In genomic region chr5:134491712-134492417, GRCm38 (mm10) we compare ENCODE assay signal across 8 mouse cellular contexts. TPM values are rescaled to one million over a fixed set of nuclear protein-coding genes. Genes with fewer than 3 reads are reported as not detected.
DNase-seq lines count a peak whose midpoint lies in the region; ATAC-seq and TF ChIP-seq lines count a peak whose summit lies in the region.

No protein-coding gene starts in this region.

- H3K27ac ChIP-seq in forebrain, embryonic 10.5 days = no peak overlapping the region
- H3K27ac ChIP-seq in heart, embryonic 15.5 days = no peak overlapping the region
- no peak overlapping the region for H3K27ac ChIP-seq in liver, embryonic 14.5 days
- H3K27ac ChIP-seq in neural tube, embryonic 14.5 days (ENCODE audit: low read depth, low read length) = peak overlapping the region; percentile 22; the same call in 1 of the 2 replicates
- H3K27ac ChIP-seq in testis, adult 2 months (ENCODE audit: control insufficient read depth, insufficient read depth, low read depth, low read length) = no peak overlapping the region

- 31% methylated on average over 18 of the region's 18 CpGs for WGBS in forebrain, embryonic 10.5 days
- WGBS in heart, embryonic 15.5 days = 26% methylated on average over 18 of the region's 18 CpGs
- WGBS in liver, embryonic 14.5 days (ENCODE audit: insufficient replicate concordance) = 27% methylated on average over 18 of the region's 18 CpGs
- WGBS in neural tube, embryonic 14.5 days = 26% methylated on average over 18 of the region's 18 CpGs

- H3K4me2 ChIP-seq in heart, embryonic 15.5 days = no peak overlapping the region; the same call in 1 of the 2 replicates
- no peak overlapping the region for H3K4me2 ChIP-seq in liver, embryonic 14.5 days (ENCODE audit: low read depth)
- no peak overlapping the region for H3K4me2 ChIP-seq in neural tube, embryonic 14.5 days (ENCODE audit: low read depth, low read length)

- no peak overlapping the region for H3K4me3 ChIP-seq in forebrain, embryonic 10.5 days
- H3K4me3 ChIP-seq in heart, embryonic 15.5 days = no peak overlapping the region
- H3K4me3 ChIP-seq in liver, embryonic 14.5 days (ENCODE audit: insufficient read depth in 1 of 2, low read depth in 2 of 2, low read length in 2 of 2) = no peak overlapping the region
- H3K4me3 ChIP-seq in neural tube, embryonic 14.5 days (ENCODE audit: low read depth, low read length) = no peak overlapping the region
- no peak overlapping the region for H3K4me3 ChIP-seq in testis, adult 2 months (ENCODE audit: control insufficient read depth, low read depth, low read length)

- no peaks in the 10 kb centered on the region for H3K27me3 ChIP-seq in forebrain, embryonic 10.5 days (ENCODE audit: poor library complexity, severe bottlenecking)
- no peaks in the 10 kb centered on the region for H3K27me3 ChIP-seq in heart, embryonic 15.5 days
- no peaks in the 10 kb centered on the region for H3K27me3 ChIP-seq in liver, embryonic 14.5 days (ENCODE audit: control insufficient read depth, insufficient read depth, low read length)
- H3K27me3 ChIP-seq in neural tube, embryonic 14.5 days (ENCODE audit: control insufficient read depth, insufficient read depth, low read length) = no peaks in the 10 kb centered on the region
- H3K27me3 ChIP-seq in testis, adult 2 months (ENCODE audit: control insufficient read depth, insufficient read depth, low read length) = no peaks in the 10 kb centered on the region

- no peak for TF ChIP-seq POLR2A in testis, adult 2 months (IDR thresholded peaks at IDR 0.05; ENCODE audit: control insufficient read depth, low read depth, low read length)

- peaks cover 12% of the 10 kb centered on the region for H3K4me1 ChIP-seq in forebrain, embryonic 10.5 days
- H3K4me1 ChIP-seq in heart, embryonic 15.5 days (replicated peaks) = peaks cover 7% of the 10 kb centered on the region; the same call in 1 of the 2 replicates
- 0 out of 4 replicates have a peak, but pooled peaks cover 0 to 2% of the 10 kb centered on the region in 2 experiments for H3K4me1 ChIP-seq in liver, embryonic 14.5 days (replicated peaks; ENCODE audit: control insufficient read depth in 2 of 2, insufficient read depth in 2 of 2, low read length in 1 of 2)
- H3K4me1 ChIP-seq in neural tube, embryonic 14.5 days (ENCODE audit: control insufficient read depth, insufficient read depth, low read length) = 0 out of 2 replicates have a peak, but pooled peaks cover 2% of the 10 kb centered on the region
- H3K4me1 ChIP-seq in testis, adult 2 months (ENCODE audit: control insufficient read depth, insufficient read depth, low read length) = no peaks in the 10 kb centered on the region; the same call in 1 of the 2 replicates

- H3K9me3 ChIP-seq in forebrain, embryonic 10.5 days = no peaks in the 10 kb centered on the region
- no peaks in the 10 kb centered on the region for H3K9me3 ChIP-seq in heart, embryonic 15.5 days (replicated peaks)
- no peaks in the 10 kb centered on the region for H3K9me3 ChIP-seq in liver, embryonic 14.5 days (ENCODE audit: control insufficient read depth, low read length)
- H3K9me3 ChIP-seq in neural tube, embryonic 14.5 days (ENCODE audit: control insufficient read depth, low read length) = no peaks in the 10 kb centered on the region

- TF ChIP-seq CTCF in liver, embryonic 14.5 days (IDR thresholded peaks at IDR 0.05; ENCODE audit: low read depth) = peak; percentile 97
- TF ChIP-seq CTCF in testis, adult 2 months (IDR thresholded peaks at IDR 0.05; ENCODE audit: control insufficient read depth, insufficient read depth, insufficient replicate concordance, low read depth, low read length) = peak; percentile 98

- no peak overlapping the region for H3K9ac ChIP-seq in heart, embryonic 15.5 days
- H3K9ac ChIP-seq in liver, embryonic 14.5 days (replicated peaks) = no peak overlapping the region
- no peak overlapping the region for H3K9ac ChIP-seq in neural tube, embryonic 14.5 days (replicated peaks; ENCODE audit: low read depth, low read length)

- peak; percentile 23; the same call in 1 of the 2 replicates for ATAC-seq in heart, embryonic 15.5 days (replicated peaks; ENCODE audit: insufficient number of reproducible peaks, insufficient read depth, low FRiP score, low read depth)
- peak; percentile 50; the same call in 1 of the 2 replicates for ATAC-seq in liver, embryonic 14.5 days (ENCODE audit: insufficient read depth)
- no peak for ATAC-seq in neural tube, embryonic 14.5 days (ENCODE audit: low read depth)

- H3K36me3 ChIP-seq in forebrain, embryonic 10.5 days (replicated peaks) = peaks cover 78% of the 10 kb centered on the region
- peaks cover 5% of the 10 kb centered on the region; the same call in 1 of the 2 replicates for H3K36me3 ChIP-seq in heart, embryonic 15.5 days
- H3K36me3 ChIP-seq in liver, embryonic 14.5 days (replicated peaks; ENCODE audit: control insufficient read depth, insufficient read depth, low read depth) = no peaks in the 10 kb centered on the region
- H3K36me3 ChIP-seq in neural tube, embryonic 14.5 days (ENCODE audit: control insufficient read depth, insufficient read depth, low read length) = peaks cover 54% of the 10 kb centered on the region
- no peaks in the 10 kb centered on the region for H3K36me3 ChIP-seq in testis, adult 2 months (ENCODE audit: control insufficient read depth, insufficient read depth, low read length)

- no peak for TF ChIP-seq EP300 in liver, embryonic 14.5 days (IDR thresholded peaks at IDR 0.05; ENCODE audit: low read depth)

- peak; percentile 90 to 91 for DNase-seq in CD8-positive naive resting alpha-beta T cell, adult 2 months (ENCODE audit: low read depth in 2 of 2, low spot score in 2 of 2)
- DNase-seq in c-Kit-negative CD71-positive TER-119-positive erythroid progenitor cells, embryonic 14.5 days (ENCODE audit: low read depth, low spot score) = peak; percentile 62
- DNase-seq in forebrain, embryonic 10.5 days (ENCODE audit: extremely low spot score, low spot score) = peak; percentile 81
- DNase-seq in kidney, postnatal 14 days = peak; percentile 88
- peak; percentile 64 to 66 (median 65) for DNase-seq in liver, embryonic 14.5 days (ENCODE audit: low read depth in 3 of 3, low spot score in 3 of 3)

RNA-seq across cellular contexts. Expression of gene Gtf2ird1, which starts 35.3 kb away (rescaled TPM):
- polyA plus RNA-seq in forebrain, embryonic 10.5 days (2016; fragmentation: Nextera tagmentation; extraction: Ambion mirVana) = 92.6 and 98.9 TPM in 2 replicates
- 47.3 and 57.5 TPM in 2 replicates for polyA plus RNA-seq in heart, embryonic 15.5 days (2015; fragmentation: Nextera tagmentation; extraction: Ambion mirVana)
- 7.5 and 7.9 TPM in 2 replicates for polyA plus RNA-seq in liver, embryonic 14.5 days (2012; rRNA removed)
- 8.4 and 9.7 TPM in 2 replicates for polyA plus RNA-seq in liver, embryonic 14.5 days (2014; fragmentation: Nextera tagmentation; extraction: Ambion mirVana)
- 60.3 and 63.4 TPM in 2 replicates for polyA plus RNA-seq in neural tube, embryonic 14.5 days (2014; fragmentation: Nextera tagmentation; extraction: Ambion mirVana)
- polyA plus RNA-seq in testis, adult 2 months (2012; rRNA removed) = 29.1 and 40.3 TPM in 2 replicates
